Mouse (Mus musculus) embryonic facial prominence, embryonic 14.5 days (tissue): ENCODE results near the gene Madd. TPM values are rescaled to one million over a fixed set of nuclear protein-coding genes. Genes with fewer than 3 reads are reported as not detected.

Source experiments
- ATAC-seq: fragments of 200-750 bp; cut with Nextera tagmentation; 2 replicates; pipeline ENCODE4 v1.8.0; 2017; ENCODE audit warnings: low read depth, moderate number of reproducible peaks, moderate TSS enrichment
- DNase-seq: peaks from one replicate; pipeline ENCODE4 v3.0.0-alpha.2; 2015; ENCODE audit warnings: low spot score
- H3K27ac ChIP-seq: fragments of 300-500 bp; sonication (generic); replicated peaks from 2 replicates; pipeline ENCODE4 v1.5.1; 2014; ENCODE audit warnings: low read depth, mild to moderate bottlenecking, low read length, moderate library complexity
- H3K27me3 ChIP-seq: fragments of 300-500 bp; sonication (generic); replicated peaks from 2 replicates; pipeline ENCODE4 v1.6.1; 2014; ENCODE audit warnings: low read length; ENCODE audit not compliant: control insufficient read depth, insufficient read depth
- H3K36me3 ChIP-seq: fragments of 300-500 bp; sonication (generic); 2 replicates; pipeline ENCODE4 v1.6.1; 2014; ENCODE audit warnings: low read length, mixed read lengths; ENCODE audit not compliant: control insufficient read depth, insufficient read depth
- H3K4me1 ChIP-seq: fragments of 300-500 bp; sonication (generic); 2 replicates; pipeline ENCODE4 v1.6.1; 2014; ENCODE audit warnings: antibody characterized with exemption, low read length; ENCODE audit not compliant: control insufficient read depth, insufficient read depth
- H3K4me2 ChIP-seq: fragments of 300-500 bp; sonication (generic); 2 replicates; pipeline ENCODE4 v1.6.1; 2014; ENCODE audit warnings: low read depth, mild to moderate bottlenecking, low read length, moderate library complexity, mixed read lengths
- H3K4me3 ChIP-seq: fragments of 300-500 bp; sonication (generic); 2 replicates; pipeline ENCODE4 v1.5.1; 2014; ENCODE audit warnings: low read depth, mild to moderate bottlenecking, low read length
- H3K9ac ChIP-seq: fragments of 300-500 bp; sonication (generic); 2 replicates; pipeline ENCODE4 v1.6.1; 2014; ENCODE audit warnings: low read depth, mild to moderate bottlenecking, low read length, moderate library complexity, mixed read lengths
- H3K9me3 ChIP-seq: fragments of 300-500 bp; sonication (generic); 2 replicates; pipeline ENCODE4 v1.6.1; 2016; ENCODE audit warnings: low read length; ENCODE audit not compliant: control insufficient read depth
- WGBS: fragments of 180-500 bp; shearing (Covaris S2); extraction: QIAGEN DNeasy Blood & Tissue Kit; methylation state at CpG from one replicate; pipeline ENCODE4 v1.1.7; 2014; 5-methylcytosine and 5-hydroxymethylcytosine counted together
- polyA plus RNA-seq: library from polyadenylated mRNA; unstranded; fragments of >200 nt; fragmentation: Nextera tagmentation; extraction: Ambion mirVana; gene quantifications from 2 replicates; pipeline ENCODE4 v1.2.1, GENCODE M21; 2014

The Madd gene
- polyA plus RNA-seq, 1 experiment from 2014 or later: 7.9 TPM

DNA sequence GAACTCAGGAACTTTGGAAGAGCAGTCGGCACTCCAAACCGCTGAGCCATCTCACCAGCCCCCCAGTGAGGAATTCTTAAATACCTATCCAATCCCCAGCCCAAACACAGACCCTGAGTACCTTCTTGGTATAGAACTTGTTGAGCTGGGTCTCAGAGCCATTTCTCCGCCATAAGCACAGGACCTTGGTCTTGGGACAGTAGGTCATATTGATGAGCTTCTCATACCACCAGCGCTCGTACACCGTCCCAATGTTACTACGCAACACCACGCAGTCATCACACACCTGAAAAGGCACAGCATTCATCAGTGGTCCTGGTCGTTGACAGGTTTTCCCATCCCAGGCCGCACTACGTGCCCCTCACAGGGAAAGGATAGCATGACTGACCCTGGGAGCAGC, 40.2 kb downstream of the Madd start:
- Histone ChIP-seq H3K9ac (no peak overlapping the region), H3K4me3 (no peak overlapping the region), H3K27me3 (no peaks in the 10 kb centered on the region), H3K36me3 (peaks cover 52% of the 10 kb centered on the region), H3K4me1 (no peaks in the 10 kb centered on the region), H3K9me3 (no peaks in the 10 kb centered on the region), H3K4me2 (no peak overlapping the region), H3K27ac (no peak overlapping the region)
- DNase-seq (no peak), ATAC-seq (no peak)
- 93% methylated on average over 11 of the region's 11 CpGs for WGBS

DNA sequence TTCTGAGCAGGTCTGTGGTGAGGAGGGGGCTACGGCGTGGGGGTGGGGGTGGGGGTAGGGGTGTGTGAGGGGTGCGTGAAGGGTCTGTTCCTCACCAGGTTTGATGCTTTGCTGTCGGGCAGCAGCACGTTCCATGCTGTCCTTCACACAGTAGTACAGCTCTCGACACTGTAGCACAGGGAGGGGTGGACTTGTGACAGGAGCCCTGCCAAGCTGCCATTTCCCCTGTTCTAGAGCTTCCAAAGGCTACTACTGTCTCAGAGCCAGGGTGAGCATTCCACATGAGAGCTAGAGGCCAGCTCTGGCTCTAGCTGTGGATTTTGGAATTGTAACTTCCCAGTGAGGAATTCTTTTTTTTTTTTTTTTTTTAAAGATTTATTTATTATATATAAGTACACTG, 40.7 kb downstream of the Madd start:
- Histone ChIP-seq H3K4me2 (no peak overlapping the region), H3K27me3 (no peaks in the 10 kb centered on the region), H3K9me3 (no peaks in the 10 kb centered on the region), H3K36me3 (peaks cover 50% of the 10 kb centered on the region), H3K4me3 (no peak overlapping the region), H3K4me1 (no peaks in the 10 kb centered on the region), H3K27ac (no peak overlapping the region), H3K9ac (no peak overlapping the region)
- DNase-seq (no peak), ATAC-seq (no peak)
- WGBS: 86% methylated on average over 6 of the region's 6 CpGs

DNA sequence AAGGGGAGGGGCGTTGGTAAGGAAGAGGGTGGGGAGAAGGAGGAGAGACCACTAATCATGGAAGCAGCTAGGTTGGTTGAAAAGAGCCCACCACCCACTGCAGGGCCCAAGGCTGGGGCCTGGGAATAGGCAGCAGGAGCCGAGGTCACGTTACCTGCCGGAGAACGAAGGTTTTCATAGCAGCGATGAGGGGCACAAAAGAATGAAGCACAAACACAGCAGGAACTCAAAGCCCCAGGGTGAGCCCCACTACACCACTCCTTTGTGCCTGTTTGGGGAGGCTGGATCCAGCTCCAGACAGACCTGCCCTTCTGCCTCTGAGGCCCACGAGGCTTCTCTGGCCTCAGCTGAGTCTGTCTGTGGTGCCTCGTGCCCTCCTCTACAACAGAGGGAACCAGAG, 43.9 kb downstream of the Madd start:
- DNase-seq (no peak), ATAC-seq (no peak)
- WGBS: 68% methylated on average over 8 of the region's 8 CpGs
- Histone ChIP-seq H3K9me3 (no peaks in the 10 kb centered on the region), H3K27me3 (no peaks in the 10 kb centered on the region), H3K27ac (no peak overlapping the region), H3K4me2 (no peak overlapping the region), H3K36me3 (peaks cover 34% of the 10 kb centered on the region; the same call in 1 of the 2 replicates), H3K4me3 (no peak overlapping the region), H3K4me1 (no peaks in the 10 kb centered on the region), H3K9ac (no peak overlapping the region)

DNA sequence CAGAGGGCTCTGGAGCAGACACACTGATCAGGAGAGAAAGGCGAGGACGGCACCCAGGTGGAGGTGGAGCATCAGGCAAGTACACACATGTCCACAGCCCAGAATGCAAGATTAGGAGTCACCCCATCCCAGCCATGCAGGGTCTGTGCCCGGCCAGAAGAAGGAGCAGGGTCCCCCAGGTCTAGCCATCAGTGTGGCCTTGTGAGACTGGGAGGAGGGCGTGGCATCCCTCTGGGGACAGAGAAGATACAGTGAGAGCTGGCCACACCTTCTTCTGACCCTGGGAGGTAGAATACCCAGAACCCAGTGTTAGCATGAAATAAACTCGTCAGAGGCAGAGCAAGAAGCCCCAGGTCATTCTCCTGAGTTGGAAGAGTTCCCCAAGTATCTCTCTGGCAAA, 44.3 kb downstream of the Madd start:
- DNase-seq (no peak), ATAC-seq (no peak)
- Histone ChIP-seq H3K27me3 (no peaks in the 10 kb centered on the region), H3K4me2 (no peak overlapping the region), H3K9me3 (no peaks in the 10 kb centered on the region), H3K36me3 (peaks cover 30% of the 10 kb centered on the region; the same call in 1 of the 2 replicates), H3K4me1 (no peaks in the 10 kb centered on the region), H3K9ac (no peak overlapping the region), H3K27ac (no peak overlapping the region), H3K4me3 (no peak overlapping the region)
- 64% methylated on average over 5 of the region's 5 CpGs for WGBS

DNA sequence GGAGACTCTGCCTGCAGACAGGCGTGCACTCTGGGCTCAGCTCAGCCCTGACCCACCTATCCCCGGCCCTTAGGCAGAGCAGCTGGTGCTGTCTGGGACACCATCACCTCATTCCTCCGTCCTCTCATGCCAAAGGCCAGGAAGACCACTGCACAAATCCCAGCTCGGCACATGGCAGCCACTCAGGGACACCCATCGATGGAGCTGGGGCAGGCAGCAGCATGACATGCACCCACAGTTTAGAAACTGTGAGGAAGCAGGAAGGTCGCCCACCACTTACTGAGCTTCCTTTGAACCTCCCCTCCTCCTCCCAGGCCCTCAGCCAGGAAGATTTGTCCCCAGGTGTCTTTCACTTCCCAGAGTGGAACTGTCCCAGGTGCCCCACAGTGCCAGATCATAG, 46.2 kb downstream of the Madd start:
- H3K27ac ChIP-seq: no peak overlapping the region
- 79% methylated on average over 6 of the region's 6 CpGs for WGBS
- ATAC-seq: no peak
- no peaks in the 10 kb centered on the region for H3K9me3 ChIP-seq
- H3K4me3 ChIP-seq: no peak overlapping the region
- no peak overlapping the region for H3K4me2 ChIP-seq
- H3K36me3 ChIP-seq: peaks cover 14% of the 10 kb centered on the region; the same call in 1 of the 2 replicates
- H3K9ac ChIP-seq: no peak overlapping the region
- DNase-seq: no peak
- H3K27me3 ChIP-seq: no peaks in the 10 kb centered on the region
- no peaks in the 10 kb centered on the region for H3K4me1 ChIP-seq

DNA sequence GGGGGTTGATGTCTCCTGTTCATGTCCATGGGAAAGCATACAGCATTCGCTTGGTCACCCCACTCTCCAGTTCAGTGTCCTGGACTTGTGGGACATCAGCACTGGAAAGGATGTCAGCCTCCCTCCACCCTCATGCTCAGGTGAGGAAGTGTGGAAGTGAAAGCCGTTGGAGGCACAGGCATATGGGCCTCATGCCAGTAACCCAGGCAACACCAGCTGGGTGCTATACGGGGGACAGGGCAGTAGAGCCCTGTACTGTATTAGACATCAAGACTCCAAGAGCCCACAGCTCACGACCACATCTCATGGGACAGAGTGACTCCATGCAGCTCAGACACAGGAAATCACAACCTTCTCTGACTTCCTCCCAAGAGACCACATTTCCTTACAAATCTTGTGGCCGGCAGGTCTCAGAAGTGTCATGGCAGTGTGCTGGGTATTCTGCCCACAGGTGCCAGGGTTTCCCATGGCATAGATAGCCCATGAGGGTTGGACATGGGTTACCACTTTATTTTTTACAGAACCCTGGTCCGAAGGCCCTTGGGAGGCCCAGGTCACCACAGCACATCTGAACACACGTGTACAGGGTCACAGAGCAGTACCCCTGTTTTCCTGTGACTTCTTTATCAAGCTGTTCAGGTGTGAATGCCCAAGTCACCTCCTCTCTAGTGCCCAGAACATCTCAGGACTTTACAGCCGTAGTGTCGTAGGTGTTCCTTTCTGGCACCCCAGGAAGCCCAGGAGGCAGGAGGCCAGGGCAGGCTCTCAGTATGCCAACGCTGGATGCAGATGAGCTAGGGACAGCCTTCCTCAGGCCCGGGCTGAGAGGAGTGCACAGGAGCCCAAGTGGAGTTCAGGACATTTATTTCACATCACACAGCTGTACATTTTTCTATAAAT, 46.9 kb downstream of the Madd start:
- H3K9me3 ChIP-seq: no peaks in the 10 kb centered on the region
- H3K4me1 ChIP-seq: no peaks in the 10 kb centered on the region
- H3K4me3 ChIP-seq: no peak overlapping the region
- no peaks in the 10 kb centered on the region for H3K27me3 ChIP-seq
- H3K9ac ChIP-seq: no peak overlapping the region
- H3K36me3 ChIP-seq: peaks cover 12% of the 10 kb centered on the region; the same call in 1 of the 2 replicates
- WGBS: 84% methylated on average over 11 of the region's 11 CpGs
- no peak for DNase-seq
- H3K27ac ChIP-seq: no peak overlapping the region
- H3K4me2 ChIP-seq: no peak overlapping the region
- no peak for ATAC-seq

DNA sequence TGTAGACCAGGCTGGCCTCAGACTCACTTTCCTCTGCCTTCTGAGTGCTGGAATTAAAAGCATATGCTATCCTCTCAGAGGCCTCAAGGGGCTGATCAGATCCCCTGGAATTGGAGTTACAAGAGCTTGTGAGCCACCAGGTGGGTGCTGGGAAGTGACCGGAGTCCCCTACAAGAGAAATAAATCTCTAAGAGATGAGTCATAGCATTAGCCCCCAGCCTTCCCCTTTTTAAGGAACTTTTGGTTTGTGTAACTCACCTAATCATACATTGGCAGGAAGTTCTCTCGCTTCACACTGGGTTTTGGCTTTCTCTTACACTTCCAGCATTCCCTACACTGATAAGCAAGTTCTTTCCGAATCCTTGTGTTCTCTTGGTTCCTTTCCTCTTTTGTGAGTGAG, 51.6 kb downstream of the Madd start:
- ATAC-seq: no peak
- no peaks in the 10 kb centered on the region for H3K27me3 ChIP-seq
- no peak for DNase-seq
- H3K9me3 ChIP-seq: no peaks in the 10 kb centered on the region
- no peak overlapping the region for H3K4me2 ChIP-seq
- H3K4me3 ChIP-seq: no peak overlapping the region
- H3K4me1 ChIP-seq: no peaks in the 10 kb centered on the region
- 0 out of 2 replicates have a peak, but pooled peaks cover 4% of the 10 kb centered on the region for H3K36me3 ChIP-seq
- WGBS: 66% methylated on average over 3 of the region's 3 CpGs
- H3K27ac ChIP-seq: no peak overlapping the region
- no peak overlapping the region for H3K9ac ChIP-seq

DNA sequence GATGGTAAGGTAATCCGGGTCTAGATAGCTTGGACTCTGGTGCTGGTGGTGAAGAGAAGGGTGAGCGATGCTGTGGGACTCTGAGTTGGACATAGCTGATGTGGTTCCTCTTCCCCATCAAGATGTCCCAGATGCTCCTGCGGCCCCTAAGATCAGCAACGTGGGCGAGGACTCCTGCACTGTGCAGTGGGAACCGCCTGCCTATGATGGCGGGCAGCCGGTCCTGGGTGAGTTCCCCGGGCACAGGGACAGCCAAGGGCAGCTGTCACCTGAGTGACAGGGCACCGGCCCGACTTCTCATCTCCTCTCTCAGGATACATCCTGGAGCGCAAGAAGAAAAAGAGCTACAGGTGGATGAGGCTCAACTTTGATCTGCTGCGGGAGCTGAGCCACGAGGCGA, 52.4 kb downstream of the Madd start:
- Histone ChIP-seq H3K4me3 (no peak overlapping the region), H3K27me3 (no peaks in the 10 kb centered on the region), H3K9me3 (no peaks in the 10 kb centered on the region), H3K4me2 (no peak overlapping the region), H3K36me3 (no peaks in the 10 kb centered on the region), H3K27ac (no peak overlapping the region), H3K4me1 (no peaks in the 10 kb centered on the region), H3K9ac (no peak overlapping the region)
- no peak for ATAC-seq
- DNase-seq: no peak
- WGBS: 90% methylated on average over 15 of the region's 15 CpGs

DNA sequence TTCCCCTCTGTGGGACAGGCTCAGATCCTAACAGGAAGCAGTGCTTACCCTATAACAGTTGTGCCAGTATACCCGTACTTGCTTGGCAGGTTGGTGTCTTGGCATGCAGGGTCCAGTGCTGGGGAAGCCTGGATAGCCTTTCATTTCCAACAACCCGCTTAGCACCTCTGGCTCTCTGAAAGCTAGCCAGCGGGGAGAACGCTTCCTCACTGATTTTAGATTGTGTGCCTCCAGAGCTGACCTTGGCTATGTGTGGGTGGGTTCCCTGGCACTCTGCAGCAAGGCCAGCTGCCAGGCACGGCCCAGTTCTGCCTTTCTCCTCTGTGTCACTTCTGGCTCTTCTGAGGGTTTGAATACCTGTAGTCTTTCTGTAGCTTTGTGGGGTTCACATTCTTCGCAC, 53.5 kb downstream of the Madd start:
- Histone ChIP-seq H3K4me3 (no peak overlapping the region), H3K4me1 (no peaks in the 10 kb centered on the region), H3K27me3 (no peaks in the 10 kb centered on the region), H3K9me3 (no peaks in the 10 kb centered on the region), H3K36me3 (no peaks in the 10 kb centered on the region), H3K27ac (no peak overlapping the region), H3K9ac (no peak overlapping the region), H3K4me2 (no peak overlapping the region)
- ATAC-seq: no peak
- 92% methylated on average over 6 of the region's 6 CpGs for WGBS
- DNase-seq: no peak
